Mouse (Mus musculus) embryo, embryonic 9.5 days (tissue): ENCODE data around the gene Klhl26.

Source experiments
- DNase-seq: peaks from one replicate; pipeline ENCODE4 v3.0.0-alpha.2; 2017; ENCODE audit errors: extremely low spot score

Klhl26 gene

DNA sequence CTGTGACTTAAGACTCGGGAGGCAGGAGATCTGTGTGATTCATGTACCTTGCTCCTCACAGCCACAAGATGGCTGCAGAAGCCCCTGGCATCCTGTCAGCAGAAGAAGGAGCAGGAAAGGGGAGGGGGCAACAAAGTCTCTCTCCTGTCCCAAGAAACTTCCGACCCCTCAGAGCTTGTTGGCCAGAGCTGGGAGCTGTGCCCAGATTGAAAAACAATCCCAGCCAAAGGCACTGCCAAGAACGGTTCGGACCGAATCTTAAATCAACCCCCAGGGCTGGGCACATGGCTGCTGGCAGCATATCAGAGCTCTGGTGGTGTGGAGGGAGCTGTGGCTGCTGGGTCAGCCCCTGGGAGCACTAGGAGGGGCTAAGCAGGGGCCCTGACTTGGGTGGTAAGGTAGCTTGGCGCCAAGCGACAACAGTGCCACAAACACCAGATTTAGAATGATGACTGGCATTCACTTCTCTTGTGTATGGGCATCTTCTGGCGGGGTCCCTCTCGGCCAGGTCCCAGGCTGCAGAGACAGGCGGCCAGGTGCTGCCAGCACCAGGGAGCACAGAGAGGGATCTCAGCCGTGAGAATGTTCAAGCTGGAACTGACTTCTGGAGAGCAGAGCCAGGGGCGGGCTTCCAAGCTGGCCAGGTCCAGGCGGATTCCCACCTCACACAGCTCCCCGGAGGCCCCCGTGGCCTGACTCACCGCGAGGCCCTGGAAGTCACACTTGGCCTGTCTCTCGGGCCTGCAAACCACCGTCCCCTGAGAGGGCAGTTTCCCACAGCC is 28.9 kb downstream of the Klhl26 start:
- no peak for DNase-seq

DNA sequence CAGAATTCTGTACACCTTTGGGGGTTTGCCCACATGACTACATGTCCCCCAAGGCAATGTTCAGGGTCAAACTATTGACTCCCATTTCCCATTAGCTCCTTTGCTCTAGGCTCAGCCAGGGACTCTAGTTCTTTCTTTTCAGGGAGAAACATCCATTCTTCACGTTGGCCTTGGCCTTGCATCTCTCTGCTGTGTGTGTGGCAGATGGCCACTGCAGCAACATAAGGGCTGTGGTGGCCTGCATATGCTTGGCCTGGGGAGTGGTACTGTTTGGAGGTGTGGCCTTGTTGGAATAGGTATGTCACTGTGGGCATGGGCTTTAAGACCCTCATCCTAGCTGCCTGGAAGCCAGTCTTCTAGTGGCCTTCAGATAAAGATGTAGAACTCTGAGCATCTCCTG is 30.8 kb downstream of the Klhl26 start:
- no peak for DNase-seq

DNA sequence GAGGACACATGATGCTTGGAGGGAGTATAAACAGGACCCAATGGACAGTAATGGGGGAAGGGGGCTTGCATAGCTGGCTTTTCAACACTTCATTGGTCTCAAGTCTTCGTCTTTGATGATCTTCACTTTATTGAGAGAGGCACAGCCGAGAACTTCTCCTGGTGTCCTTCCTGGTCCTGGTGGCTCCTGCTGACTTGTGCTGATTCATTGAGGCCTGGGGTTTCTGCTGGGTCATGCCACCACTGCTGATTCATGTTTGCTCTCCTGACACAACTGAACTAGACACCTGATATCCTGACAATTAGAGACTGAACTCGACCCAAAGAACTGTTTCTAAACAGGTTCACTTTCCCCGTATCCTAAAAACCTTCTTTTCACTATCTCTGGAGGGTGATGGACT is 33.4 kb downstream of the Klhl26 start:
- no peak for DNase-seq

DNA sequence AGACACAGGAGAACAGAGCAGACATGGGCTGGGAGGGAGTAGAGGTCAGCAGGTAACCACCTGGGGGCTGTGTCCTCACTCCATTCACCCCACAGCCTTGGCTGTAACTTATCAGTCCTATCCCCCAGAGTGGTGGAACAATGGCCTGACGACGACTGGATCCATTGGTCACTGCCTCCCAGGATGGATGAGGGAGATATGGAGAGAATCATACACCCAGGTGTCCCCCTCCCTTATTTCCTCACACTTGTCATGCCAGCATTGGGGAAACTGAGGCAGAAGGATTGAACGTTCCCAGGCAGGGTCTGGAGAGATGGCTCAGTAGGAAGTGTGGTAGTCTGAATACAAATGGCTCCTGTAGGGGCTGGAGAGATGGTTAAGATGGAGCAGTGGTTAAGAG is 35.2 kb downstream of the Klhl26 start:
- no peak for DNase-seq

DNA sequence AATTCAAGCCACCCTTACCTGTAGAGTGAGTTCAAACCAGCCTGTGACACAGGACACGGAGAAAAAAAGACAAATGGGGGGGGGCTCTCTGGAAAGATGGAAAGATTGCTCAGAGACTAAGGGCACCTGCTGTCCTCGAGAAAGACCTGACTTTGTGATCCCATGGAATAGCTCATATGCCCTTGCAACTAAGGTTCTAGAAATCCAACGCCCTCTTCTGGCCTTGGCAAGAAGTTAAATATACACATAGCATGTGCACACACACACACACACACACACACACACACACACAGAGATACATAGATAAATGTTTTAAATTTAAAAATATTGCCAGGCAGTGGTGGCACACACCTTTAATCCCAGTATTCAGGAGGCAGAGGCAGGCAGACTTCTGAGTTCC is 36.5 kb downstream of the Klhl26 start:
- no peak for DNase-seq

DNA sequence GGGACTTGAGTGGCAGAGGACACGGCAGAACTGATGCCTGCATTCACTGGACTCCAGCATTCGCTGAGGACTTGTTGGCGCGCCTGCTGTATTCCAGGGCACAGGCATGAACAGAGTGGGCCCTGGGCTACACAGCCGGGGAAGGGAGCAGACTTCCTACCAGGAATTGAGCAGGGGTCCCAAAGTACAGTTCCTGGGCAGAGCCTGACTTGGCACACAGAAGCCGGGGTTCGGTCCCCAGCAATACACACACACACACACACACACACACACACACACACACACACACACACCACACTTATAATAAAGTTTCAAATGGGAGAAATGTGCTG is 37.0 kb downstream of the Klhl26 start:
- no peak for DNase-seq

DNA sequence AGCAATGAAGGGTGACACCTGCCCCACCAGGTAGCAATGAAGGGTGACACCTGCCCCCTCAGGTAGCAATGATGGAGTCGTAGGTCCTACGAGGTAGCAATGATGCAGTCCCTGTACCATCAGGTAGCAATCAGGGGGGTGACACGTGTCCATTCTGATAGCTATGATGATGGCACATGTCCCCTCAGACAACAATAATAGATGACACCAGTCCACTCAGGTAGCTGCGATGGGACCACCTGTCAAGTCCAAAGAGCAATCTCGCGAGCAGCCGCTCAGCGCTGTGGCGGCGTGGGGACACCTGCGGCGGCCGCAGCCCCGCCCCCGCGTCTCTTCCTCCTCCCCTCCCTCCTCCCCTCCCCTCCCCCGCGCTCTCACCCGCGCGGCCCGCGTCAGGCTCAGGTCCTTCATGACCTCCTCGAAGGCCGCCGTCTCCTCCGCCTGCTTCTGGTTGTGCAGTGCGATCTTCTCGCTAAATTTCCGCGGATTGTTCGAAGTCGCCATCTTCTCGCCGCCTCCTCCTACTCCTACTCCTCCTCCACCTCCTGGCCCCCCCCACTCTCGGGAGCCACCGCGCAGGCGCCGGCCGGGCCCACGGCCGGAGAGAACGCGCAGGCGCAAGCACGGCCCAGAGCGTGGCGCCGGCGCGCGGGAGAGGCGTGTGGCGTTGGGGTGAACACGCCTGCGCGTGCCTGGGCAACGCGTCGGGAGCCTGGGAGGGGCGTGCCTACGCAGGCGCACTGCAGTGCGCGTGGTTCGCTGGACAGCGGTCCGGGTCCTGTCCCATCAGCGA is 37.5 kb downstream of the Klhl26 start, which contains the start of gene Crtc1:
Gene Crtc1 (minus strand): TSS at position 525 of the 793 bp plus-strand sequence.
- peak; percentile 98 for DNase-seq

DNA sequence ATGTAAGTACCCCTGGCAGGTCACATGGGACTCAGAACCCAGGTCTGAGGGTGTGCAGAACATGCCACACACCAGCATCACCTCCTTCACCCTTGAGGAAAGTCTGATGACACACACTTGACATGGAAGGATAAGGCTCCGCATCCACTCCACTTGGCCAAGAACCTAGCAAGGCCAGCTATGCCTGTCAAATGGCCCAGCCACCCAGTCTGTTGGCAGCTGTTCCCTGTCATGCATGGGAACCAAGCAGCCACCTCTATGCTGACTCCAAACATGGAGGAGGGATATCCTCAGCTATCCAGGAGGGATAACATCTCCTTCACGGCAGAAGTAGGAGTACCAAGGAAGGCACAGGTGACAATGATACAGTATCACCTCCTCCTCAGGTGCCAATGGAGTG is 38.3 kb downstream of the Klhl26 start:
- DNase-seq, result no peak

DNA sequence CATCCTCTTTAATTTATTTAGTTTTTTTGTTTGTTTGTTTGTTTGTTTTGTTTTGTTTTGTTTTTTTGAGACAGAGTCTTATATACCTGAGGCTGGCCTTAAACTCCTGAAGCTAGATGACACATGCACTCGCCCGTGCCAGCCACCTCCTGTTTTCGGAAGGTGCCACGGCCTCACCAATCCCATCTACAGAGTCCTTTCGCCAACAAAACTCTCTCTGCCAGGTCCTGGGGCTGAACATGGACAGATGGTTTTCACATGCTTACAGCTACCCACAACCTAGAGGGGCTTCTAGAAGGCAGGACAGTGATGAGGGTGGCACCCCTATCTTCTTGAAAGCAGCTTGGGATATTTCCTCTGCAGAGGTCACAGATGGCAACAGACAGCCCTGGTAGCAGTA is 41.6 kb downstream of the Klhl26 start:
- DNase-seq, result no peak

DNA sequence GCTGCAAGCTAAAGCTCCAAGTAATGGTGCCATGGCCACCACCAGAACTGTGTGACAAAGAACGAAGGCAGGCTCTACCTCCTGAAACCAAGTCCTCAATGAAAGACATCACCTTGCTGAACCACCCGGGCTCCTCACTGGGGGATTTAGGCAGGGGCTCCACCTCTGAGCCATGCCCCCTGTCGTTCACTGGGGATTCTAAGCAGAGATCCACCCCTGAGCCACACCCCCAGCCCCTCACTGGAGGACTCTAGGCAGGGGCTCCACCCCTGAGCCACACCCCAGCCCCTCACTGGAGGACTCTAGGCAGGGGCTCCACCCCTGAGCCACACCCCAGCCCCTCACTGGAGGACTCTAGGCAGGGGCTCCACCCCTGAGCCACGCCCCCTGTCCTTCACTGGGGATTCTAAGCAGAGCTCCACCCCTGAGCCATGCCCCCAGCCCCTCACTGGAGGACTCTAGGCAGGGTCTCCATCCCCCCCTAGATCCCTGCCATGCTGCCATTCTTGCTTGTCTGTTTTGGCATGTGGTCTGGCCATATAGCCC is 43.7 kb downstream of the Klhl26 start:
- DNase-seq, result no peak

DNA sequence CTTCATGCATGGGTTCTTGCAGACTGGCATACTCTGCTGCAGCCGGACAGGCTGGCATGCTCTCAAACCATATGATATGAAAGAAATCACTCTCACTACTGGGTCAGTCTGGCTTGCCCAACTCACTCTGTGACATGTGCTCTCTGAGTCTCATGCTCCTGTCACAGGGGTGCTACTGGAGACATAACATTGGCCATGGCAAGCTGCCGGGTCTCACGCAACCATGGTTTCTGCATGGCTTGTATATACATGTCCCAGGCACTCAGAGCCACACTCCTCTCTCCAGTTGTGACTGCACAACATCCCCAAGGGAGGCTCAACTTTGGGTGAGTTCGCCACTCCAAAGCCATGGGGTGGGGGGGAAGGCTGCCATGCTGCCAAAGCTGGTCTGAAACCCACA is 45.6 kb downstream of the Klhl26 start:
- DNase-seq, result no peak

DNA sequence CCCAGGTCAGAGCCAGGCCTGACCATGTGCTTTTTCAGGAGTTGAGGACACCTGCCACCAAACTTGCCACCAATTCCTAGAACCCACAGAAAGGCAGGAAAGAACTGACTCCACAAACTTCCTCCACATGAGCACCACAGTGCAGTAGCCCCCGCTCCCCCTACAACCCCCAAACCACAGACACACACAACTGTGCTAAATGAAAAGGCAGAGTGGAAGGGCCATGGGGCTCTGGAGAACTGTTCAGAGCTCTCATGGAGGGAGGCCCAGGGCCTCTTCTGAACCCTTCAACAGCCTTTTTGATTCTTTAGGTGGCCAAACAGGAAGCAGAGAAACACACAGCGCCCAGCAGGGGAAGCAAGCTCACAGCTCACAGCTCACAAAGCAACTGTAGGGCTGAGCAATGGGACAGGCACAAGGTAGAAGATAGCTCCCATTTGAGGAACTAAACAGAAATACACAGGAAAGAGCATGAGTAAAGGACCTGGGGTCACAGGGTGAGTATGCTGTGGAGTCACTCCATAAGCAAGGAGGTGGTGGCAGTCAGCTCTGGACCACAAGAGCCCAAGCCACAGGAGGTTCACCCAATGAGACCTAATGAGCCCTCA is 50.4 kb downstream of the Klhl26 start:
- DNase-seq, result no peak

DNA sequence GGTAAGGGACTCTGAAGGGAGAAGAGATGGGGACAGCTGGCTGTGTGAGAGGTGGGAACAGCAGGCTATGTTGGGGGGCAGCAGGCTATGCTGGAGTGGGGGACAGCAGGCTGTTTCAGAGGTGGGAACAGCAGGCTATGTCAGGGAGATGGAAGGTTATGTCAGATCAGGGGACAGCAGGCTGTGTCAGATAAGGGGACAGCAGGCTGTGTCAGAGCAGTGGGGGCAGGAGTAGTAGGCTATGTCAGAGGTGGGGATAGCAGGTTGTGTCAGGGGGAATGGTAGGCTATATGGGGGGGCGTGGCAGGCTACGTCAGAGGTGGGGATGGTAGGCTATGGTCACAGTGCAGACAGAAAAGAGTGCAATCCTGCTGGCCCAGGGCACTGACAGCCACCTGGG is 54.0 kb downstream of the Klhl26 start:
- DNase-seq, result no peak

DNA sequence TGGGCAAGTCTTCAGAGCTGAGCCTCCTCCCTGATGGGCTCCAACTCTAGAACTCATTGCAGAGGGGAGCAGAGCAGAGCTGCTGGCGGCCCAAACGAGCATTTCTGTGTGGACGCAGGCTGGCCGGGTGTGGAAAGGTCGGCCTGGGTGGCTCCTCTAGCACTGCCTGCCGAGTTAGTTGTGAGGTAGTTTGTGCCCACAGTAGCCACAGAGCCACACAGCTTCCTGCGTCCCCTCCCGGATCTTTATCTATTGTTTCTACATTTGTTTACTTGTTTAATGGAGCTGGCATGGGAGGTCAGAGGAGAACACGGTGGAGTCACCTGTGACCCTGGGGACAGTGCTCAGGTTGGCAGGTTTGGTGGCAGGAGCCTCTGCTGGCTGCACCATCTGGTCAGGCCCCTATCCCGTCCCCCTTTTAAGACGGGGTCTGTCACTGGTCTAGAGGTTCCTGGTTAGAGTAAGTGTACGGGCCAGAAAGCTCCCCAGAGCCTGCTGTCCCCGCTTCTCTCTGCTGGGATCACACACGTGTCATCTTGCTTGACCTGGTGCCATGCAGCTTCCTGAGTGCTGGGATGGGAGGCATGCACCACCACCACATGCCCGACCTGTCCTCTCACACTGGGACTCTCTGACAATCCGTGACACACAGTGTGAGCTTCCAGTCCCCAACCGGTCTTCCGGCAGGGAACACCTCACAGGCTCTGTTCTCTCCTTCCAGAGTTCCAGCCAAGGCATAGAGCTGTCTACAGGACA is 55.2 kb downstream of the Klhl26 start:
- no peak for DNase-seq

DNA sequence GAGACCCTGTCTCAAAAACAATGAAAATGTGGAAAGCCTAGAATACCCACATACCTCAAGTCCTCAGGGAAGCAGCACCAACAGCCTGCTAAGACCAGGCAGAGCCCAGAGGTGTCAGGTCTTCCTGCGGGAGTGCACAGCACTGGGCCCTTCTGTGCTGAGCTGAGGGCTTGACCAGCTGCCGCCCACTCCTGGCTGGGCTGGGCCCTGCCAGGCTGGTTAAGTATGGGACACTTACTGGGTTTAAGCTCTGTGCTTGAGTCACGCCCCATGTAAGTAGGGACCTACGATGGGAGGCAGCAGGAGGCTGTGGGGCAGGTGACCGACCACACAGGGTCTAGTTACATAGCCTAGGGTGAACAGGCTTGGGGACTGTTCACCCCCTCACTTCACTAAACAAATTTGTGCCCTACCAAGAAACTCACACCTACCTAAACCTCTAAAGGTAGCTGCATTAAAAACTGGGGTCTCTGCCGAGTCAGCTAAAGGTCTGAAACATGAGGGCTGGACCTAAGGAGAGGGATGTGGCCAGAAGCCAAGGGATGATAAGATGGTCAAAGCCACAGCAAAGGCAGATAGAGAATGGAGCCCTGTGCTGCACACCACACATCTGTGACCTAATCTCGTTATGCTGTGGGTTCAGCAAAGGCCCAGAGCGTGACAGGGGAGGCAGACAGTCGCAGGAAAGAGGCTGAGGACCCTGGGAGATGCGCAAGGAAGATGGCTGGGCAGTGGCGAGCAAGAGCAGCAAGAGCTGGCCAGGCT is 56.7 kb downstream of the Klhl26 start:
- no peak for DNase-seq

DNA sequence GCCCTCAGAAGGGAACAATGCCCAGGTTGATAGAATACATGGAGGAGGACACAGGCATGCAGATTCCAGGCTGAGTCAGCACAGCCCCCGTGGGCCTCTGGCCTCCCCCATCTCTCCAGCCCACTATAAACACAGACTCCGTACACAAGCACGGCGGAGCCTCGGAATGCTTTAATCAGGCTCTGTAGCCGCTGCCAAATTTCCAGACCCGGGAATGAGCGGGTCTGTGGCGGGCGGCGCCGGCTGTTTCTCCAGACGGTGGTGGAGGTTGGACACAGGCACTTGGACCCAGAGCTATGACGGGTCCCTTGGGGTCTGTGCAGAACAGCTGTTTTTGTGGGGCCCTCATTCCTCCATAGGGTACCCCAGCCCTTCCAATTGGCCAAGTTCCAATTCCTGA is 57.8 kb downstream of the Klhl26 start:
- DNase-seq, result no peak

DNA sequence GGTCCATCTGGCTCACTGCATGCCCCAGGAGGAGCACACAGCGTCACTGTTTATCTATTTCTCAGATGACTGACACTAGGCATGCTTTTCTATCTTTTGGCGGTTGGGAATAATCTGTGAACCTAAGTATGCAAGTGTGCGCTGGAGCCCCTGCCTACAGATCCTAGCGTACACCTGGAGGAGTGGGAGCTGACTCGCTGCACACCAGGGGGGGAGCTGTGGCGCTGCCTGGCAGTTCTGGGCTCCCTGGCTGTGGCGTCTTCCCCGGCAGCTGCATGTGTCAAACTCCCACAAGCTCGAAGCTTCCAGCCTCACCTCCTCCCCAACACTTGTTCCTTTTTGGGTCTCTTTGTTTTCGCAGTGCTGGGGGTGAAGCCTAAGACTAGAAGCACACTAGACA is 58.9 kb downstream of the Klhl26 start:
- no peak for DNase-seq

DNA sequence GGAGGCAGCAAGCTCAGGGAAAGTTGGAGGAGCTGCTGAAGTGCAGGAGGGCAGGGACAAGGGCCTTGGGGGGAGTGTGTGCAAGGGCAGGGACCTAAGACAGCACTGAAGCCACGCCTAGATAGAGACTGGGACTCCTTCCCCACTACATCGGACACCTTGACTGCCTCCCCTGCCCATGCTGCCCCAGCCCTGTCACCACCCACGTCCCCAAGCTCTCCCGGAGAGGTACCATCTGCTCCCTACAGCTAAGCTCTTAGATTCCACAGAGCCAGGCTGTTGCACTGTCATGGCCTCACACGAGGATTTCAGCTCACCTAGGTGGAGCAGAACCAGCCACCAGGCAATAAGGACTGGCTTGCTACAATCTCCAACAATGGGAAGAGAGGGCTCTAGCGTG is 59.8 kb downstream of the Klhl26 start:
- no peak for DNase-seq

DNA sequence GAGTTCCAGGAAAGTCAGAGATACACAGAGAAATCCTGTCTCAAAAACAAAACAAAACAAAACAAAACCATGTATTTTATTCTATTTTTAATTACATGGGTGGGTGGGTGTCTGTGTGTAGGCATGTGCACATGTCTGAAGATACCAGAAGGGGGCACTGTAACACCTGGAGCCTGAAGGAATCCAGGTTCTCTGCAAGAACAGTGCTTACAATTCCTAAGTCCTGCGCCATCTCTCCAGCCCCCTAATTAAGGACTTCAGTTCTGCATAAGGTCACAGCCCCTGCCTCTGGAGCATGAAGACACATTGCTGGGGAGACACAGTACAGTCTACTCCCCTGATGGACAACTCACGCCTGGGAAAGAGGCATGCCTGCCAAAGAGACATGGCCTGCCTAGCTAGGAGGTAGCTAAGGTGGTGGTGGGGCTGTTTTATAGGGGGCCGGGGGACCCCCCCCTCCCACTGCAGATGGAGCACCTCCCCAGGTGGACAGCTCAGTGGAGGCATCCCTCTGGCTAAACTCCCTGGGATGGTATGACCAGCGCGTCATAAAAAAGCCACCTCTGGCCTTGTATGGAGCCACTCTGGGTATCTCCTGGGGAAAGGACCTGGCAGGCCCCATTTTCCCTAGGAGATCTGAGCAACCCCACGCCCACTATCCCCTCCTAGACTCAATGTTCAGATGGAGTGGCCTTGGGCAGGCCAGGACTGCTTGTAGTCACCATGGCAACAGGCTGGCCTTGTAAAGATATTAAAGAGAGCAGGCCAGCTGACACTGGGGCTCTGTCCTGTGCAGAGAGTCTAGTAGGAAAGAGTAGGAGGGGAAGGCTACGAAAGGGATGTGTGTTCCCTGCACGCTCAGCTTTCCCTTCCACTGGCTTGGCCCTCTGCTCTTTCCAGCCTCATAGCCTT is 61.0 kb downstream of the Klhl26 start:
- peak; percentile 40 for DNase-seq

DNA sequence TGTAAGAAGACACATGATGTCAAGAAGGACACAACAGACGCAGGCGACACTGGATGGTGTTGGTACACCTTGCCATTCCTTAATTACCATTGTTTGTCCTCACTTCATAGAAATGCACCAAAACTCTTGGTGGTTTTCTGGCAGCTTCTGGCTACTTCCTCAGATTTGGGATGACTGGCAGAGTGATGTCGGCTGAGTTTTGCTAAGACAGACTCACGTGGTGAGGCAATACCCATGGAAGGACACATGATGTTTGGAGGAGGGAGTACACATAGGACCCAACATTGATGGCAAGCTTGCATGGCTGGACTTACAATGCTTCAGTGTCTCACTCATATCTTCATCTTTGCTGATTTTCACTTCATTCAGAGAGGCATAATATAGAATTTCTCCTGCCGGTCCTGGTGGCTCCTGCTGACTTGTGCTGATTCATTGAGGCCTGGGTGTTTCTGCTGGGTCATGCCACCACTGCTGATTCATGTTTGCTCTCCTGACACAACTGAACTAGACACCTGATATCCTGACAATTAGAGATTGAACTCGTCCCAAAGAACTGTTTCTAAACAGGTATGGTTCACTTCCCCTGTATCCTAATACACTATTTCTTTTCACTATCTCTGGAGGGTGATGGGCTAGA is 62.3 kb downstream of the Klhl26 start:
- no peak for DNase-seq
